Mouse (Mus musculus) brain, adult 2 months (tissue): ENCODE results near the gene Frmd8.

Experiments used
- DNase-seq: peaks from one replicate; pipeline ENCODE4 v3.0.0; 2011; ENCODE audit warnings: low read depth, low spot score

The Frmd8 gene

DNA sequence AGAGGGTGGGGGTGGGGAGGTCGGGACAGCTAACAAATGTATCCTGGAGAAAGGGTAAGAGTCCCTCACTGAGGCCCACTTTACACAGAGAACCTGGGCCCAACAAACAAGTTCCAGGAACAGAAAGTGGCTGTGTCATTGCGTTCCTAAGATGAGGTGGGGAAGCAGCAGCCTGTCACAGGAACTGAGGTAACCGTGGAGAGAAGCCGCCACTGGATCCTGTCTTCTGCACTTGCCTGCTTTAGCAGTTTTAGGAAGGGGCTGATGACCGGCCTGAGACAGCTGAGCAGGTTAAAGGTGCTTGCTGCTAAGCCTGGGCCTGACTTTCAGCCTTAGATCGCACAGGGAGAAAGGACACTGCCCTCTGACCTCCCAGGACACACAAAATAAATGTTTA, 68.3 kb downstream of the Frmd8 start:
- no peak for DNase-seq

DNA sequence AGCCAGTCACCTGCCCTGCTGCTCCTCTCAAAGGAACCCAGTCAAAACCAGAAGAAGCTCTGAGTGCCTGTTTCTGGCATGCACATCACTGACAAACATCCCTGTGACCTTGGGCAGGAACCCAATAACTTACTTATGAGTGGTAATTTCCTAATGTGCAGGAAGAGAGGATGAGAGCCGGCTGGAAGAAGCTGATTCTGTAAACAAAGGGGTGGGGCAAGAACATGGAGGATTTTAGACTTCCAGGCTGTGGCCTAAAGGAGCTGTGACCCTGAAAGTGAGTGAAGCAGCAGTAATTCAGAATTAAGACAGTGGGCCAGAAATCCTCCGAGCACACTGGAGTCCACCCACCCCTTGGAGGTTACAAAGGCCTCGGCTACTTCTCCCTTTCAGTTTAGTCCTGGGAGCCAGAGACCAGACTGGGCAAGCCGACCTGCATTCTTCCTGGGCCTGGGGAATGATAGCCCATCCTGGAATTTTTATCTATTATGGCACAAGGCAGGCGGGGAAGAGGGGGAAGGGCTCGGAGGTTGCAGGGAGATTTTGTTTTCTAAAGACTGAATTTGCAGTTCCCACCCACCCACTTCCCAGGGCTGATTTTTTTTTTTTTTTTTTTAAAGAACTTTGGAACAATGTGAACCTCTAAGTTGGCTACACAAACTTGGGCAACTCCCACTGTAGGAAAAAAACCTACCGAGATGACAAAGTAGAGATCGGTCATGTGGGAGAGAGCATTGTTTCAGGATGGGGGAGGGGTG, 68.8 kb downstream of the Frmd8 start:
- peak; percentile 70 for DNase-seq

DNA sequence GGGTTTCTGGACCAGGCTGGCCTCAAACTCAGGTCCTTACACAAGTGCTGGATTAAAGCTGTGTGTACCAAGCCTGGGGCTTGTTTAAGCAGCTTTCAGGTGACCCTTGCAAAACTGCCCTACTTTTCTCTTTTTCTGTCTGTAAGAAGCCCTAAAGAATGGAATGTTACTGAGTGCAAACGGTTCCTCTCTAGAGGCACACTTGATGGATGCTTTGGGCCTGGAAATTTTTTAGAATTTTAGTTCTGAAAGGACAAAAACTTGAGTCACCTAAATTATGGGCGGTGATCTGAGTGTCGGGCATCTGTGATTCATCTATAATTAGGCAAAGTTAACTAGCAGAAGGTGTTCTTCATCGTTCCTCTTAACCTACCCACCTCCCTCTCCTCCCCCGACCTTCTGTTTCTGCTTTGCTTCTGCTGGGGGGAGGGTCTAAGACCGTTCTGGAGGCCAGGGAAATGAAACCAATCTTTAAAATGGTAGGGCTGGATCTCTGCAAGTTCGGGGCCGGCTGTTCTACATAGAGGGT, 70.6 kb downstream of the Frmd8 start:
- peak; percentile 90 for DNase-seq

DNA sequence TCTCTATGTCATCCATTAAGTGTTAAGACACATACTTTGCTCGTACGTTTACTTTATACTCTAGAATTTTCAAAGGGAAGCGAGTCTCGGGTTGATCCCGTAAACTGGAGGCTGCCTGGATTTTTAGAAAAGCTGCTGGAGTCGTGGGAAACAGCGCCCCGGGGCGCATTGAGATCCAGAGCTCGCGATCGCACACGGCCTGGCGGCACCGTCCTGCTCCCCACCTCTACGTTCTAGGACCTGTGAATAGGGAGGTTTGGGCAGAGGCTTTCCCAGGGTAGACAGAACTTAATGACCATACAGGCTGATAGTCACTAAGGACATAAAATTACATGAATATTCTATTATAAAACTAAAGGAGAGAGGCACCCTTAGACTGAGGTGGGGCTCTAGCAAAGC, 71.2 kb downstream of the Frmd8 start:
- no peak for DNase-seq

DNA sequence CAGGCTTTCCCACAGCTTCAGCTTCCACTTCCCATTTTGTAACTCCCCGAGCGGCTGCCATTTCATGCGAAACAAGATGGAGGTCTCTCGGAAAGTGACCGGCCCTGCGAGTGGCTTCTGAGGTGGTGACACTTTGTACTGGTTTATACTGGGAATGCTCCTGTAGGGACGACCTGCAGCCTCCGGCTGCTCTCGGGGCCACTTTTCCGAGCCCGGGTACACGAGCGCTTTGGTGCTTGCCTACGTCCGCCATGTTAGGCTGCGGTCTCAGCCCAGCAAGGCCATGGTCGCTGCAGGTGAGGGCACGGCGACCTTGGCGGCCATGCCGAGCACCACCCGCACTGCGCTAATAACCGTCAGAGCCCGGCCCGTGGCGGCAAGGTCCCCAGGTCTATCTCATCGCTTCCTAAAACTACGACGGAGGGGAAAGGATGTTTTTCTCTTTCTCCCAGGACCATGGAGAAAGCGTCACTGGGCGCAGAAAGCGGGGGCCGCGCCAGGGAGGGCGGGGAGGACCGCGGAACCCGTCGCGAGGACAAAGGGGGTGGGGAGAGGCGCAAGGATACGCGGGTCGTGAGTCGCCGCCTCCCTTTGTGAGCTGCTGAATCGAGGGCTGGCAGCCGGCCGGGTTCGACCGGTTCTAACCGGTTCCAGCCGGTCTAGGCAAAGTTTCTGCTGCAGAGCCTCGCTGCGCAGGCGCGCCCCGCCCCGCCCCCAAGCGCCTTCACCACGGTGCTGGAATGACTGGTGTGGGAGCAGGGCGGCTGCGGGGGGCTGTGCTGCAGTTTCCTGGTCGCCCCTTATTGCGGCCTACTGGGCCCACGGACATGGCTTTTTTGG, 71.8 kb downstream of the Frmd8 start:
- peak; percentile 100 for DNase-seq

DNA sequence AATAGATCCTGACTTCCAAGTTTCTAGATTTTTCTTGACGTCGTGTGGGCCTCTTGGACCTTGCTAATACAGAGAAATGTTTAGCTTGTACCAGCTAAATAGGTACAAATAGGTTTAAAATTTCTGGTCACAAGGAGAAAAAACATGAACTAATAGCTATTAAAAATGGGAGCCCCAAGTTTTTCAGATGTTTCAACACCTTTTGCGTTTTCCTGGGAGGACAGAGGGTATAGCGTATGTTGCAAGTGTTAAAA, 72.4 kb downstream of the Frmd8 start:
- no peak for DNase-seq

DNA sequence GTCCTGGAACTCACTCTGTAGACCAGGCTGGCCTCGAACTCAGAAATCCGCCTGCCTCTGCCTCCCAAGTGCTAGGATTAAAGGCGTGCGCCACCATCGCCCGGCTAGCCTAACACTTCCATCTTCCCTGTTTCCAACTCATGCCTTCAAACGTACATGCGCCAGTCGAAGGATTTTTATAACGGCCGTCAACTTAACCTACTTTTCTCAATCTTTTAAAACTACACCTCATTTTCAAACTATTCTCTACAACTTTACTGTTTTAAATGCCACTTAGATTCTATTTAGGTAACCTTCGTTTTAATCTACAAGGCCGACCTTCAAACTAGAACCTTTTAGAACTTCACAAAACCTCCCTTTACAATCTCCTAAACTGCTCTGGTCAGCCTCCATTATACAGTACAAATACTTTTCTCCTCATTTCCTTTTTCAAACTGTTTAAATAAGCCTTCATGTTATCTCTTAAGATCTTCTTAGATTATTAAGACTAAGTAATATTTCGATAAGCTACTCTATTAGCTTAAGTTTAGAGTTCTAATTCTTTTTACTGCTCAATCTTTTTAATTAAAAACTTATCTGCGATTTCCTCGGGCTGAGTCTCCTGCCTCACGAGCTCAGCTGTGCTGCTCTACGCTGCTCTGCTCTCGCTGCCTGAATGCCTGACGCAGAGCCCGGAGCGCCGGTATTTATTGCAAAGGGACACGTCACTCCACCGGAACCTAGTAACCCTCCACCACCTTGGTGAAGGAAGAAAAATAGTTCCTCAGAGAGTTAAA, 72.9 kb downstream of the Frmd8 start:
- peak; percentile 99 for DNase-seq

DNA sequence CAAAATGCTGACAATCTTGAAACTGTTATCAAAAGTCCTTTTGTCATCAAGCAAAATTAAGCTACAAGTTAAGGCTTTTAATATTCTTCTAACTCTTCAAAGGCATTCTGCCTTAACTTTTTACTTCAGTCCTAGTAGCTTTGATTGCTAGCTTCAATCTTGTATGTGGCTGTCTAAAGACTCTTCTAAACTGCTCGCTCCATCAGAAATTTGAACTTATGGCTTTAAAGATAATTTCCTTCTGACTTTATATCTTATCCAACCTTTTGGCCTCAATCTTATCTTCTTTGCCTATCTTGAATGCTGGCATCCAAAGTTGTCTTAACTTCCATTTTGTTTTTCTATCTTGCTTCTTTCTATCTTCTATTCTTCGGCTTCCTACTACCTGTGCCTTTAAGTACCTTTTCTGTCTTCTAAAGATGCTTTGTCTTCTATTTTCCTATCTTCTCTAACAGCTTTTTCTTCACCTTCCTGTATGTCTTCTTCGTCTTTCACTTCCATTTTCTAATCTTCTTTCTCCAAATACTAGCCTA, 73.6 kb downstream of the Frmd8 start:
- no peak for DNase-seq

DNA sequence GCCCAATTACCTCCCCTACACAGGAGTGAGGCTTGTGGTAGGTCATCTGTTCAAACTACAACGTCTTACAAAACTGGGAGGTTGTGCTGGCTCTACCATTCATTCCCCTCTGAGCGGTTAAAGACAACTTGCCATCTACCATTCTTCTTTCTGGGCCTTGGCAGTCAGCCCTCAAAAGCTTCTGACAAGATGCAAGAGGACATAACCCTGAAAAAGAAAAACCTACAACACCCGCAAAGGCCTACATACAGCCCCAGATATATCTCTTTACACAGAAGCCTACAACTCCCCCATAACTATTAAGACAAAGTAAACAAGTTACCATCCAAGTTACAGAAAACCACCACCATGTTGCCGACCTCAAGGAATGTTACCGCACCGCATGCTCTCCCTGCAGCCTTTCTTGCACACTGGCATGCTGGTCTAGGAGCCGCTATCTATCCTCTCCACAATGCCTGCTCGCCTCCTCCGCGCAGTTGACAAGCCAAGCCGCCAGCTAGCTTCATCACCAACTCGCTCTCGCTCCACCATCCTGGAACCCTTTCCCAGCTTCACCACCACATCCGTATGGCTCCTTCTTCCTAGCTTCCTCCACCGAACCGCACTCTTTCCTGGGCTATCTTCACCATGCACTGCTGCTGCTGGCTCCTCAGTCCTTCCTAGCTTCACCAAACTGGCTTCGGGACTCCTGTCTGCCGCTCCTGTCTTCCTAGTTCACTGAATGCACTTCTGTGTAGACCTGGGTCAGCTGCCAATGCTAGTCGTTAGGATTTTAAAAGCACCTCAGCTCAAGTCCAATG, 74.2 kb downstream of the Frmd8 start:
- DNase-seq: no peak

DNA sequence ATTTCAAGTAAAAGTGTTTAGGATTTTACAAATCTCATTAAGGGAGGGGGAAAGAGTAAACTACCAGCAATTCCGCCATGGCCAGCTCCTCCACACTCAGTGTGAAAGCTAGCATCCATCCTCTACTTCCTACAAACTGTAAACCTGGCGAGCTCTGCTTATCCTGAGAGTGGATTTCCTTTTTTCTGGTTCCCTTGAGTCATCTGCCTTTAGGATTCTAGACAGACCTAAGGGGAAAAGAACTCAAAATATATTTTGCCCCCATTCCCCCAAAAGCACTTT, 74.8 kb downstream of the Frmd8 start:
- DNase-seq: no peak
